Mouse (Mus musculus) heart, postnatal 14 days (tissue): ENCODE results near the gene Spaca9. TPM values are rescaled to one million over a fixed set of nuclear protein-coding genes. Genes with fewer than 3 reads are reported as not detected.

Experiments
- DNase-seq, 2 experiments: peaks; one replicate each; pipeline ENCODE4 v3.0.0; 2021 to 2022
- intact Hi-C: fragments of 180-260 bp; cut with DNase I; formaldehyde crosslinking; loops from one replicate; pipeline ENCODE4 v1.15.1; 2025
- long read RNA-seq, 2 experiments: library from polyadenylated mRNA; stranded (forward); transcript quantifications; one replicate each; pipeline ENCODE4 v2.0.0; 2021
- total RNA-seq, 2 experiments: library from RNA; stranded (reverse); gene quantifications; 2 replicates each; pipeline ENCODE4 v1.2.3; 2021

Gene Spaca9
- total RNA-seq, result under 1 TPM in 1 of 2 experiments, not detected in 1; 0.53 TPM
- long read RNA-seq, experiment 1, result 0 reads
- long read RNA-seq, experiment 2, result 0 reads

DNA sequence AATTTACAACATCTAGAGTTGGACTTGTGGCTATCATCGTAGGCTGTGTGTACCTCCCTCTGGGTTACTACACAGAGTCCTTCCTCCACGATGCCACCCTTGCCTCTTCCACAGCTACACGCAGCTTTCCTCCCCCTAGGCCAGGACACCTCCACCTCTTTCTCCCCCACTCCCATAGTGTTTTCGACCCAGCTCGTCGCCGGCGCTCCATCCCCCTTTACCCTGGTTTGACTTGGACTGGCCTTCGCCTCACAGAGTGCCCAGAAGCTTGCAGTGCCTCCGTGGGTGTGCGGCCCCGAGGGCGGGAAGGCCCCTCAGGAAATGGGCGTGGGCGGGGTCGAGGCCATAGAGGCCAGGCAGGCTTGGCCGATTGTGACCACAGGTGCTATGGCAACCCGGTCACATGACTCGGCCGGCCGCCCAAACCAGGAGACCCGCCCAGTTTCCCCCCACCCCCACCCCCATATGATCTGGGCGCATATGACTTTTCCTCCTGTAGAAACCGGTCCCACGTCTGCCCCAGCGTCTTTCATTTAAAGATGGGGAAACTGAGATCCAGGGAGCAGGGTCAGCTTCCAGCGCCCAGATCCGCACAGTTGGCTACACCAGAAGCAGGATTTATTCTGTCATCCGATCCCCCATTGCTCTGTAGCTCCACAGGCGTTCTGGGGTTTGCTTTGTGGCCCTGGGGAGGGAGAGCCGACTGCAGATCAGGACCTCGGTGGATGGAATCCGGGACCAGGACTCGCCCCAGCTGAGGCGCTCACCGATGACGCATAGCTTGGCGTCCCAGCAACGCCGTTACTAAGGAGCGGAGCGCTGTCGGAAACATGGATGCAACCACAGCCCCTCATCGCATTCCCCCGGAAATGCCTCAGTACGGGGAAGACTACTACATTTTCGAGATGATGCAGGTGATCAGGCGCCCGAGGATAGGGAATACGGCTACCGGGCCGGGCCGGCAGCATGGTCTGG, at the start of gene Spaca9, which contains the start of gene Ak8:
Spaca9 (minus strand) TSS at position 367 of the 975 bp plus-strand sequence.
Ak8 (plus strand) TSS at position 804 of the 975 bp plus-strand sequence.
- DNase-seq, result peak; percentile 75 to 90
- intact Hi-C loops, result loop anchor here (5.0 kb wide), 1 partner anchor 138 kb away; no protein-coding TSS in a partner anchor

DNA sequence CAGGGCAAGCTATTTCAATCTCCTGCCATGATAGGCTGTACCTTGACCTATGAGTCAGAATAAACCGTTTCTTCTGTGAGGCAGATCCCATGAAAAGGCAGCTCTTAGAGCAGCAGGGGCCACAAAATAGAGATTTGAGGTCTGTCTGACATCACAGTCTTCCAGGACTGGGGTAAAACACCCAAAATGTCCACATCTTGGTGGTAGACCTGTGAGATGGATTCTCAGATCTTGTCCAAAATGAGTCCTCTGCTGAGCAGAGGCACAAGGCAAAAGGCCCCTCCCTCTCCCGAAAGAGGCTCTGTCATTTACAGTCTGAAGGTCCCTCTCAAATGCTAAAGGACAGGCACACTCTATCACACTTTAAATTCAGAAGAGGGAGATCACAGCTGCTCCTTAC, 48.2 kb upstream of the Spaca9 start:
- intact Hi-C loops, result no loop called here
- DNase-seq, result no peak

DNA sequence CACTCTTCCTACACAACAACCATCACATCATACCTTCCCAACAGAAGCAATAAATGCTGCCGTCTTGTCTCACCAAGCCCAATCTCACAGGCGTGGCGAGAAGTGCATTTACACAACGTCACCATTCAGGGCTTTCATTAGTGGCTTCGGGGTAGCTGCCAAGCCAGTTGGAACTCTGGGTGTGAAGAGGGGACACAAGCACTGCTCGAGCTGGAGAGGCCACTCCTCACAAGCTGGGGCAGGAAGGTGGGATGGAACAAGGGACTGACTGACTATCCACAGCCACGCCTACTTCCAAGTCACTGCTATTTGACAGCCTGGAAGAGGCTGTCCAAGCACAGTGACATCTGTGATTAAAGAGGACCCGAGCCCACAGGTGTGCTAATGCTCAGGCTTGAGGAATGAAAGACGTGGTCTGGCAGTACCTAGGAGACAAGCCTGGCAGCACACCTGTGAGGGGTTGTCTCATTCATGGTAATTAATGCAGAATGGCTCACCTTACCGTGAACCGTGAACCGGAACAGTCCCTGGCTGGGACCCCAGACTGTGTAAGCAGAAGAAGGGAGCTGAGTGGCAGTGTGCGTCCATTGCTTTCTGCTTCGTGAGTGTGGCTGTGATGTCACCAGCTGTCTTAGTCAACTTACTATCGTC, 47.3 kb upstream of the Spaca9 start:
- intact Hi-C loops, result no loop called here
- DNase-seq, result no peak

DNA sequence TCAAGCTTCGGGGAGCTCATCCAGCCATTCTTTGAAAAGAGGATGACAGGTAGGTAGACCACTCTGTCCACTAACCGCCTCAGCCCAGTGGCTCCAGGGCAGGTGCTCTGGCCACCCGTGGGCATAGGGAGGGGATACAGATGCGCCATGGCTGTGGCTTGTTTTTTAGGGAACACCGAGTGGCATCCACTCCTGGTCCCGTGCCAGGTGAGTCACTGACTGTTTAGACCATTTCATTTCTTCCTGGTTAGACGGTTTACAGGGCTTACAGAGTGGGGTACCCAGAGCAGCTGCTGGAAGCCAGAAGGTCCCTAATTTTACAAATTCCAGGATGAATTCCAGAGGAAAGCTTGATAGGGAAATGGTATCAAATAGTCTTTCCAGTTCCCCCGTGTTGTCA, 43.2 kb upstream of the Spaca9 start:
- DNase-seq, result no peak
- intact Hi-C loops, result no loop called here

- intact Hi-C loops, result no loop called here
- no peak for DNase-seq
Measured at GRCm38 (mm10) chr2:28740159-28740558, 40.6 kb upstream of the Spaca9 start.

DNA sequence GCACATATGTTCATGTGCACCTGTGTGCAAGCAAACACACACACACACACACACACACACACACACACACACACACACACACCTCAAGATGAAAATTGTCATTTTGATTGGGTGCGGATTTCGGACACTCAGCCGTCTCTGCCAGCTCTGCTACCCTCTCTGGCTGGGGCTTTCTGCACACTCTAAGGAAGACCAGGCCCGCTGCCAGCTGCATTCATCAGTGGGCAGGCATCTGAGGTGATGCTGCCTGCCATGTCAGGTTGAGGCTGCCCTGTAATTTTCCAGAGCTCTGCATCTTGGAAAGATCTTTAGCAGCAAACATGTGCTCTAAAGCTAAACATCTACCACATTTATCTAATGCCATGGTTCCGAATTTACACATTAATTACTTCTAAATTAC, 37.6 kb upstream of the Spaca9 start:
- DNase-seq, result peak in 1 of 2 experiments; percentile 10
- intact Hi-C loops, result no loop called here

DNA sequence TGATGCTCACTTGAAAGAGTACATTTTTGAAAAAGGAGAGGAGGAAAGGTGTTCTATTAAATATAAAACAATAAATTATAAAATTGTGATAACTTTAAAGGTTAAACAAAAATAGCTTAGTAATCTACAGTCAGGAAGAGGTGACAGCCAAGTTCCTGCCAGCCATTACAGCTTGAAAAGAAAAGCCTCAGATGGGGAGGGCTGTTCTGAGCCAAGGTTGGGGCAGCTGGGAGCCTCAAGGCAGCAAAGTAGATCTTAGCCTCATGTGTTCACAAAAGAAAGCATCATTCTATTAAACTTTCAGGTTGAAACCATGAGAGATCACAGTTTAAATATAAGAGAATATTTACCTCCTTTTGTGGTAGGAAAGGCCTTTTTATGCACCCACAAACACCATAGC, 31.1 kb upstream of the Spaca9 start:
- intact Hi-C loops, result no loop called here
- no peak for DNase-seq

GRCm38 (mm10) chr2:28727786-28728404, 28.4 kb upstream of the Spaca9 start:
- no peak for DNase-seq
- intact Hi-C loops, result no loop called here

- intact Hi-C loops, result no loop called here
- DNase-seq, result no peak
Measured at GRCm38 (mm10) chr2:28723912-28724311, 24.4 kb upstream of the Spaca9 start.

- intact Hi-C loops, result no loop called here
- no peak for DNase-seq
Measured at GRCm38 (mm10) chr2:28722419-28722818, 22.9 kb upstream of the Spaca9 start.

DNA sequence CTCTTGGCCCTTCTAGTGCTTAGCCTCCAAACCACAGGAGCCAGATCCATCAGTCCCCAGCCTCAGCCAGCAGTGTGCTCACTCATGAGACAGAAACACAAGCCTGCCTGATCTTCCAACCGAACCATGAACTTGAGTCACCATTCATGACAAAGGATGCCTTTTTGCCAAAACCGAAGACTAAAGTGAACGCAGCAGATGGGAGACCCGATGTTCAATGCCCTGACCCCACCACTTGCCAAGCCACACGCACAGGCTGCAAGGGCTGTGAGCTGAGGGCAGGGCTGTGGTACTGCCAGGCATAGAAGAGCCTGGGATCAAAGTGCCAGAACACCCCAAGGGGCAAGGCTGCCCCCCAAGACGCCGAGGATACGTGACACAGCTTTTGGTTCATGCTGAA, 13.5 kb upstream of the Spaca9 start:
- DNase-seq, result no peak
- intact Hi-C loops, result no loop called here

DNA sequence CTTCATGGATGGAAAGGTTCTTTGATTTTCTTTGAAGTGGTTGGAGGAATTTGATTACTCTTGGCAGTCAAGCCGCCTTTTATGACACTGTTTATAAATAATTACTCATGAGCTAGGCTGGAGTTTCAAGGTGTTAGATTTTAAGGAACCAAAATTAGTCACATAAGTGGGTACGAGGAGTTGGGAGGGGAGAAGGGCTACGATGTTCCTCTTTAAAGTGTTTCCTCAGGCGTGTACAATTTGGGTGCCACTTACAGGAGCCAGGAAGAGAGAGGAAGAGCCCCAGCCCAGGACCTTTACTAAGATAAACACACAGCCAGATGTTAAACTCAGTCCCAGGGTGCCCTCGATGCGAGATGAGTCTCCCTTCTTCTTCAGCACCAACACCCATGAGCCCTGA, 7.3 kb upstream of the Spaca9 start:
- intact Hi-C loops, result no loop called here
- no peak for DNase-seq

GRCm38 (mm10) chr2:28706106-28706636, 6.6 kb upstream of the Spaca9 start:
- intact Hi-C loops, result no loop called here
- DNase-seq, result no peak

DNA sequence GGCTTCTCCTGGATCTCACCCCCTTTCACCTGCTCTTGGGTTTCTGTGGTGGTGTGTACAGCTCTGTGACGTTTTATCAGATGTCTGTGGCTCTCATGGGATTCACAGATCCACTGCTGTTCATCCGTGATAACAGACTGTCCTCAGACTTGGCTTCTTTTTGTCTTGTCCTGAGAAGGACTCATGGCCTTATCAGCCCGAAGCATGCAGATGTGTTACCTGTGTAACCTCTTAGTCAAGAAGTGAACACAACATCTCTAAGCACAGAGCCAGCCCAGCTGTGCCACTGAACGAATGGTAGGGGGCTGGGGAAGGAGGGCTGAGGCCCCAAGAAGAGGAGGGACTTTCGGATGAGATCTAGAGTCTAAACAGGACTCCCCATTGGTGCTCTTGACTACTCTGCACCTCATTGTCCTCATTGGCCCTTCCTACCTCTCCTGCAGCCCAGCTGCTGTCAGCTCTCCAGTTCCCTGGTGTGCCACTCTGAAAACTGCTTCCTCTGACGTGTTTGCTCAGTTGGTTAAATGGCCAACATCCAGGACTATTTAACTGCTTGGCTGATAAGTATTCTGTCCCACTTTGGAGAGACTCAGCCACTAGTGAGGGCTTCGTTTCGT, 2.2 kb upstream of the Spaca9 start:
- intact Hi-C loops, result loop anchor here (5.0 kb wide), 1 partner anchor 136 kb away; no protein-coding TSS in a partner anchor
- DNase-seq, result no peak

- DNase-seq, result no peak
- intact Hi-C loops, result no loop called here
Measured at GRCm38 (mm10) chr2:28698566-28698965, 961 bp downstream of the Spaca9 start.

- no peak for DNase-seq
Measured at GRCm38 (mm10) chr2:28692692-28693091, 6.8 kb downstream of the Spaca9 start.

GRCm38 (mm10) chr2:28688431-28688830, 11.1 kb downstream of the Spaca9 start:
- intact Hi-C loops, result no loop called here
- peak; percentile 18 to 29 for DNase-seq

More at GRCm38 (mm10) chr2:28692692-28693091, 6.8 kb downstream of the Spaca9 start:
- intact Hi-C loops, result no loop called here

- intact Hi-C loops, result no loop called here
- no peak for DNase-seq
Measured at GRCm38 (mm10) chr2:28685895-28686294, 13.6 kb downstream of the Spaca9 start.

DNA sequence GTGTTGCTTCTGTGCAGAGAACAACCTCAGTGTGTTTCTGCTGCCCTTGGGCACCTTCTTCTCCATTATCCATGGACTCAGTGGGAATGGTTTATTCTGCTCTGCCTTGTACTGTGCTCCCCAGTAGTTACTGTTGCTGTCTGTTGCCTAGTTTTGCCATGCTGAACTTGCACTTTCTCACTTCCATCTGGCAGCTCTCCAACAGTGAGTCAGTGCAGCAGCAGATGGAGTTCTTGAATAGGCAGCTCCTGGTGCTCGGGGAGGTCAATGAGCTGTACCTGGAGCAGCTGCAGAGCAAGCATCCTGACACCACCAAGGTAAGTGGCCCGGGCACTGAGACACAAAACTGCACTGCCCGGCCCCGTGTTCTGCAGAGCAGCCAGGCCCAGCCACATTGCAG, 17.8 kb downstream of the Spaca9 start:
- intact Hi-C loops, result no loop called here
- peak; percentile 25 to 51 for DNase-seq

- intact Hi-C loops, result no loop called here
- peak in 1 of 2 experiments; percentile 49 for DNase-seq
Measured at GRCm38 (mm10) chr2:28680710-28681109, 18.8 kb downstream of the Spaca9 start.
